Comparison of ENCODE assay signal across 11 mouse cellular contexts in genomic region chr7:19155825-19156475, GRCm38 (mm10). TPM values are rescaled to one million over a fixed set of nuclear protein-coding genes. Genes with fewer than 3 reads are reported as not detected.
DNase-seq lines count a peak whose midpoint lies in the region; ATAC-seq and TF ChIP-seq lines count a peak whose summit lies in the region.
"Had no signal": no experiment of that assay in that cellular context is flagged by ENCODE, and none has a peak within 500 bp of the region (broad histone marks: within the 10 kb centered on the region; RNA-seq: fewer than 3 reads in every experiment).

No protein-coding gene starts in this region.

- H3K9me3 ChIP-seq in heart, embryonic 10.5 days: no peaks in the 10 kb centered on the region
- no peaks in the 10 kb centered on the region for H3K9me3 ChIP-seq in stomach, postnatal 0 days (ENCODE audit: control insufficient read depth, low read length)

- H3K4me1 ChIP-seq in heart, embryonic 10.5 days: peaks cover 30% of the 10 kb centered on the region
- 0 out of 2 replicates have a peak, but pooled peaks cover 6% of the 10 kb centered on the region for H3K4me1 ChIP-seq in stomach, postnatal 0 days (replicated peaks; ENCODE audit: control insufficient read depth, insufficient read depth)

- TF ChIP-seq EP300 in stomach, postnatal 0 days (optimal IDR thresholded peaks at IDR 0.05): no peak

- ATAC-seq in stomach, postnatal 0 days (ENCODE audit: low FRiP score, low TSS enrichment): peak; percentile 48

- H3K27me3 ChIP-seq in heart, embryonic 10.5 days (ENCODE audit: insufficient read depth, poor library complexity, severe bottlenecking): peaks cover 22% of the 10 kb centered on the region
- H3K27me3 ChIP-seq in stomach, postnatal 0 days (ENCODE audit: control insufficient read depth, insufficient read depth, low read length): no peaks in the 10 kb centered on the region

- intact Hi-C loops in left cerebral cortex, postnatal 36 days (cut with DNase I): loop anchor here (1.0 kb wide), 1 partner anchor 14 kb away; no protein-coding TSS in a partner anchor

- TF ChIP-seq CTCF in stomach, postnatal 0 days (IDR thresholded peaks at IDR 0.05; ENCODE audit: low read depth): peak; percentile 66

- no peak overlapping the region for H3K27ac ChIP-seq in heart, embryonic 10.5 days
- no peak overlapping the region for H3K27ac ChIP-seq in stomach, postnatal 0 days (replicated peaks)

- H3K4me2 ChIP-seq in stomach, postnatal 0 days (replicated peaks; ENCODE audit: low read depth): no peak overlapping the region; the same call in 1 of the 2 replicates

- H3K9ac ChIP-seq in stomach, postnatal 0 days (ENCODE audit: low read length): no peak overlapping the region

- H3K4me3 ChIP-seq in heart, embryonic 10.5 days: no peak overlapping the region
- H3K4me3 ChIP-seq in stomach, postnatal 0 days (ENCODE audit: low read depth, low read length): no peak overlapping the region

- peaks cover 41% of the 10 kb centered on the region for H3K36me3 ChIP-seq in heart, embryonic 10.5 days
- H3K36me3 ChIP-seq in stomach, postnatal 0 days (ENCODE audit: control insufficient read depth, insufficient read depth, low read length): no peaks in the 10 kb centered on the region

- WGBS in heart, embryonic 10.5 days: 57% methylated on average over 13 of the region's 13 CpGs
- 40% methylated on average over 13 of the region's 13 CpGs for WGBS in stomach, postnatal 0 days

- peak; percentile 39 for DNase-seq in heart, postnatal 4 days
- no peak for DNase-seq in heart, embryonic 10.5 days (ENCODE audit: low spot score)
- DNase-seq in thymus, postnatal 0 days (ENCODE audit: low spot score): peak; percentile 15
- DNase-seq in thymus, adult 18-20 months: no peak
- peak; percentile 80 for DNase-seq in adrenal gland, postnatal 14 days
- peak; percentile 56 for DNase-seq in stomach, postnatal 0 days (ENCODE audit: low spot score)
- DNase-seq in B cell, adult 2 months: no peak
- DNase-seq in left cerebral cortex, postnatal 36 days (ENCODE audit: low spot score in 2 of 2): no peak
- DNase-seq: lung, postnatal 36 days had no signal

RNA-seq across cellular contexts. Expression of gene Snrpd2, which starts 6.4 kb away (rescaled TPM):
- total RNA-seq in heart, postnatal 4 days (2021): 10 to 100 TPM; 95.2 to 99.9 TPM
- polyA plus RNA-seq in heart, embryonic 10.5 days (2016; fragmentation: Nextera tagmentation; extraction: Ambion mirVana): 132 and 142 TPM in 2 replicates
- polyA plus RNA-seq in thymus, postnatal 0 days (2015; fragmentation: Nextera tagmentation; extraction: Ambion mirVana): 154 and 164 TPM in 2 replicates
- 79.1 and 87.8 TPM in 2 replicates for total RNA-seq in adrenal gland, postnatal 14 days (2021)
- 96.9 and 103 TPM in 2 replicates for polyA plus RNA-seq in stomach, postnatal 0 days (2015; fragmentation: Nextera tagmentation; extraction: Ambion mirVana)
- 10 to 100 TPM; 70.3 to 76.0 TPM for total RNA-seq in left cerebral cortex, postnatal 36 days (2021)

RNA-seq across cellular contexts. Expression of gene Qpctl, which starts 6.9 kb away (rescaled TPM):
- total RNA-seq in heart, postnatal 4 days (2021): 1 to 10 TPM; 6.9 to 7.7 TPM
- 10.8 and 12.1 TPM in 2 replicates for polyA plus RNA-seq in heart, embryonic 10.5 days (2016; fragmentation: Nextera tagmentation; extraction: Ambion mirVana)
- polyA plus RNA-seq in thymus, postnatal 0 days (2015; fragmentation: Nextera tagmentation; extraction: Ambion mirVana): 10.1 and 11.5 TPM in 2 replicates
- total RNA-seq in adrenal gland, postnatal 14 days (2021): 13.2 and 15.2 TPM in 2 replicates
- polyA plus RNA-seq in stomach, postnatal 0 days (2015; fragmentation: Nextera tagmentation; extraction: Ambion mirVana): 11.3 and 11.8 TPM in 2 replicates
- 10 to 100 TPM; 14.6 to 17.3 TPM for total RNA-seq in left cerebral cortex, postnatal 36 days (2021)

RNA-seq across cellular contexts. Expression of gene Gipr, which starts 10.0 kb away (rescaled TPM):
- 1 to 10 TPM; 1.3 TPM for total RNA-seq in heart, postnatal 4 days (2021)
- polyA plus RNA-seq in heart, embryonic 10.5 days (2016; fragmentation: Nextera tagmentation; extraction: Ambion mirVana): 9.7 and 12.8 TPM in 2 replicates
- 0.10 and 0.25 TPM in 2 replicates for polyA plus RNA-seq in thymus, postnatal 0 days (2015; fragmentation: Nextera tagmentation; extraction: Ambion mirVana)
- total RNA-seq in adrenal gland, postnatal 14 days (2021): 0.71 and 0.93 TPM in 2 replicates
- 0.22 and 0.27 TPM in 2 replicates for polyA plus RNA-seq in stomach, postnatal 0 days (2015; fragmentation: Nextera tagmentation; extraction: Ambion mirVana)
- total RNA-seq in left cerebral cortex, postnatal 36 days (2021): 1 to 10 TPM in 1 of 2 experiments, under 1 TPM in 1; 0.89 to 2.6 TPM
- total RNA-seq: common myeloid progenitor, adult 5-6 weeks; hematopoietic stem cell, adult 5-6 weeks had no signal

RNA-seq across cellular contexts. Expression of gene Eml2, which starts 20.3 kb away (rescaled TPM):
- 10 to 100 TPM; 70.6 to 77.3 TPM for total RNA-seq in heart, postnatal 4 days (2021)
- 12.2 and 14.2 TPM in 2 replicates for polyA plus RNA-seq in heart, embryonic 10.5 days (2016; fragmentation: Nextera tagmentation; extraction: Ambion mirVana)
- 5.7 and 6.1 TPM in 2 replicates for polyA plus RNA-seq in thymus, postnatal 0 days (2015; fragmentation: Nextera tagmentation; extraction: Ambion mirVana)
- 36.9 and 46.6 TPM in 2 replicates for total RNA-seq in adrenal gland, postnatal 14 days (2021)
- polyA plus RNA-seq in stomach, postnatal 0 days (2015; fragmentation: Nextera tagmentation; extraction: Ambion mirVana): 8.4 and 8.8 TPM in 2 replicates
- 100 to 1,000 TPM; 124 to 156 TPM for total RNA-seq in left cerebral cortex, postnatal 36 days (2021)

RNA-seq across cellular contexts. Expression of gene Fbxo46, which starts 36.3 kb away (rescaled TPM):
- 1 to 10 TPM; 5.5 to 7.2 TPM for total RNA-seq in heart, postnatal 4 days (2021)
- 12.2 and 13.1 TPM in 2 replicates for polyA plus RNA-seq in heart, embryonic 10.5 days (2016; fragmentation: Nextera tagmentation; extraction: Ambion mirVana)
- 16.4 and 16.6 TPM in 2 replicates for polyA plus RNA-seq in thymus, postnatal 0 days (2015; fragmentation: Nextera tagmentation; extraction: Ambion mirVana)
- total RNA-seq in adrenal gland, postnatal 14 days (2021): 11.2 and 11.9 TPM in 2 replicates
- 6.5 and 6.7 TPM in 2 replicates for polyA plus RNA-seq in stomach, postnatal 0 days (2015; fragmentation: Nextera tagmentation; extraction: Ambion mirVana)
- total RNA-seq in left cerebral cortex, postnatal 36 days (2021): 10 to 100 TPM; 14.0 to 14.3 TPM

Comparison
In these comparisons a context has a peak if more than half of its experiments do, and no peak if none do; other contexts are left out.
1. DNase-seq: peak in heart, postnatal 4 days (single experiment), thymus, postnatal 0 days (single experiment), adrenal gland, postnatal 14 days (single experiment) and stomach, postnatal 0 days (single experiment); none in heart, embryonic 10.5 days (single experiment), thymus, adult 18-20 months (0 of 2), B cell, adult 2 months (0 of 2) and left cerebral cortex, postnatal 36 days (0 of 2).